Mouse (Mus musculus) hindbrain, embryonic 15.5 days (tissue): ENCODE measurements at regions not wholly inside any gene's neighbourhood (a gene's known extent, or its start where the extent isn't known, plus 50 kb on each side); places are given as distances from the start of the nearest gene placed in this dataset. TPM values are rescaled to one million over a fixed set of nuclear protein-coding genes. Genes with fewer than 3 reads are reported as not detected.

Source experiments
- ATAC-seq: fragments of 200-750 bp; cut with Nextera tagmentation; 2 replicates; pipeline ENCODE4 v1.8.0; 2017; ENCODE audit warnings: low read depth, moderate number of reproducible peaks, moderate TSS enrichment; ENCODE audit not compliant: low FRiP score
- H3K27ac ChIP-seq: fragments of 300-500 bp; sonication (generic); replicated peaks from 2 replicates; pipeline ENCODE4 v1.5.1; 2015; ENCODE audit warnings: mild to moderate bottlenecking, inconsistent platforms
- H3K27me3 ChIP-seq: fragments of 300-500 bp; sonication (generic); 2 replicates; pipeline ENCODE4 v1.6.1; 2015; ENCODE audit warnings: control low read depth, inconsistent platforms
- H3K36me3 ChIP-seq: fragments of 300-500 bp; sonication (generic); 2 replicates; pipeline ENCODE4 v1.6.1; 2015; ENCODE audit warnings: control low read depth, inconsistent platforms
- H3K4me1 ChIP-seq: fragments of 300-500 bp; sonication (generic); replicated peaks from 2 replicates; pipeline ENCODE4 v1.6.1; 2015; ENCODE audit warnings: control low read depth, inconsistent platforms
- H3K4me2 ChIP-seq: fragments of 300-500 bp; sonication (generic); 2 replicates; pipeline ENCODE4 v1.6.1; 2015; ENCODE audit warnings: moderate library complexity, mild to moderate bottlenecking, inconsistent platforms
- H3K4me3 ChIP-seq: fragments of 300-500 bp; sonication (generic); 2 replicates; pipeline ENCODE4 v1.5.1; 2015; ENCODE audit warnings: mild to moderate bottlenecking, inconsistent platforms
- H3K9ac ChIP-seq: fragments of 300-500 bp; sonication (generic); 2 replicates; pipeline ENCODE4 v1.6.1; 2015; ENCODE audit warnings: inconsistent platforms
- H3K9me3 ChIP-seq: fragments of 300-500 bp; sonication (generic); 2 replicates; pipeline ENCODE4 v1.6.1; 2016; ENCODE audit warnings: control low read depth, inconsistent platforms
- WGBS: fragments of 180-500 bp; shearing (Covaris S2); methylation state at CpG from one replicate; pipeline ENCODE4 v1.1.7; 2015; 5-methylcytosine and 5-hydroxymethylcytosine counted together
- microRNA-seq: library from miRNA; unstranded; fragments of <30 nt; microRNA quantifications from one replicate; pipeline ENCODE4, GENCODE M21; 2016

DNA sequence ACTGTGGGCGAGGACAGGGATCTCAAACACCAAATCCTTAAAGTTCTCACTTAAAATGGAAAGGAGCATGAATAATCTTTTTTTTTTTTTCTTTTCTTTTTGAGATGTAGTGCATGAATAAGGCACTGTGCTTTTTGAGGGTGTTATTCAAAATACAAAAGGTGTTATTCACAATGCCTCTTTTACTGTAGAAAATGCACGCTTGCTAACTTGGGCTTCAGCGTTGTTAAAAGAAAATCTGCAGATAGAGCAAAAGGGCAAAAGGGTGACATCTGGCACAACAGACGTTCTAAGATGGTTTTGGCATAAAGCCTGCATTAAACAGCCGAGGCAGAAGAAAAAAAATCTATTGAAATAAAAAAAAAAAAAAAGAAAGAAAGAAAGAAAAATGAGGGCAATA lies 651.5 kb upstream of the Lrrn3 start:
- no peaks in the 10 kb centered on the region for H3K9me3 ChIP-seq
- peaks cover 8% of the 10 kb centered on the region; the same call in 1 of the 2 replicates for H3K4me1 ChIP-seq
- no peaks in the 10 kb centered on the region for H3K27me3 ChIP-seq
- no peak overlapping the region for H3K9ac ChIP-seq
- H3K27ac ChIP-seq = peak overlapping the region; percentile 65
- H3K36me3 ChIP-seq = no peaks in the 10 kb centered on the region
- H3K4me2 ChIP-seq = no peak overlapping the region
- H3K4me3 ChIP-seq = no peak overlapping the region
- ATAC-seq = no peak; the same call in 1 of the 2 replicates
- WGBS = 14% methylated on average over 5 of the region's 5 CpGs

DNA sequence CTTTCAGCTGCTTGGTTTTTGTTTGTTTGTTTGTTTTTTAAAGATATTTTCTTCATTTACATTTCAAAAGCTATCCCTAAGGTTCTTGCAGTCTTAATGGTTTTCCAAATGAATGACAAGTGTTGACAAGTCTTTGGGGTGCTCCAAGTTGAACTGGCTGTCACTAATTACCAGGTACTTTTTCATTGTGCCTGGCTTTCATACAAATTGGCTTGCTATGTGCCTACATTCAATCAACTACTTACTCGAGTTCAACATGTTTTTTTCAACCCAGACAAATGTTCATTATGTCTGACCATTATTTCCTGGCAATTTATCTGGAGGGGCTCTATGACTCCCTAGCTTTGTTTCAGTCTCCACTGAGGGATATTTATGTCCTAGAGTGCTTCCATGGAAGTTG lies 614.0 kb upstream of the Lrrn3 start:
- ATAC-seq = no peak
- Histone ChIP-seq H3K4me1 (no peaks in the 10 kb centered on the region), H3K27ac (no peak overlapping the region), H3K4me3 (no peak overlapping the region), H3K36me3 (no peaks in the 10 kb centered on the region), H3K9me3 (no peaks in the 10 kb centered on the region), H3K9ac (no peak overlapping the region), H3K4me2 (no peak overlapping the region), H3K27me3 (no peaks in the 10 kb centered on the region)
- 43% methylated on average over 1 of the region's 1 CpGs for WGBS

DNA sequence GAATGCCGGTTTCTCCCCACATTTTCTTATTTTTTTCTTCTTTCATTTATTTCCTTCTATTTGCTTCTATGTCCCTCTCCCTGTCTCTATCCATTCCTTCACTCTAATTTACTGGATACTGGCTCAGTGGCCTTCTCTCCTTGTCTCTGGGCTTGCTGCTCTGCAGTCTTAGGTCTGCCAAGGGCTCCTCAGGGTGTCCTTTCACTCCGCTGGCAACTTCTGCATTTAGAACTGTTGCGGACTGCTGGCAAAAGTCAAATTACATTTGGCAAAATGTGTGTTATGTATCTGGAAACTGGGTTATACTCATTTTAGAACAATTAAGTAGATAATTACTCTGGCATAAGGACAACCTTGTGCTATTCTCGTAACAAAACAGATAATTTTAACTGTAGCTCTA lies 584.2 kb upstream of the Lrrn3 start:
- H3K27me3 ChIP-seq = no peaks in the 10 kb centered on the region
- 63% methylated on average over 4 of the region's 4 CpGs for WGBS
- H3K4me1 ChIP-seq = no peaks in the 10 kb centered on the region
- no peaks in the 10 kb centered on the region for H3K36me3 ChIP-seq
- H3K9me3 ChIP-seq = no peaks in the 10 kb centered on the region
- no peak overlapping the region for H3K27ac ChIP-seq
- no peak overlapping the region for H3K9ac ChIP-seq
- no peak overlapping the region for H3K4me2 ChIP-seq
- ATAC-seq = peak; percentile 61
- no peak overlapping the region for H3K4me3 ChIP-seq

DNA sequence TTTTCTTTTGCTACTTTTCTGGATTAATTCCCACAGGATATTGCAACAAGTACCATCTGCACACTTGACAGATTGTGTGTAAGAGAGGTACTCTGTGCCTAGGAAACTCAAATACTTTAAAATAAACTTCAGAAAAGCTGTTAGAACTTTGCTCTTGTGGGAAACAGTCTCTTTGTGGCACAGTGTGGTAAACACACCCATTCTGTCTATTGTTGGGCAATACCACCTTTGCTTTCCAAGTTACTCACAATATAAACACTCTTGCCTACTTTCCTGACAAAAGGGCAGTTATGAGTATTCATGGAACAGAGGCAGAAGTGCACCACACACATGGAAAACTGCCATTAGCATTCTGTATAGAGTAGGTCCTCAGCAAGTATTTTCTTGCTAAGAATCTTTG lies 577.5 kb upstream of the Lrrn3 start:
- H3K4me2 ChIP-seq = no peak overlapping the region
- no peaks in the 10 kb centered on the region for H3K27me3 ChIP-seq
- H3K36me3 ChIP-seq = no peaks in the 10 kb centered on the region
- no peak overlapping the region for H3K9ac ChIP-seq
- H3K4me3 ChIP-seq = no peak overlapping the region
- no peak overlapping the region for H3K27ac ChIP-seq
- no peaks in the 10 kb centered on the region; the same call in 1 of the 2 replicates for H3K9me3 ChIP-seq
- H3K4me1 ChIP-seq = no peaks in the 10 kb centered on the region
- no peak for ATAC-seq

DNA sequence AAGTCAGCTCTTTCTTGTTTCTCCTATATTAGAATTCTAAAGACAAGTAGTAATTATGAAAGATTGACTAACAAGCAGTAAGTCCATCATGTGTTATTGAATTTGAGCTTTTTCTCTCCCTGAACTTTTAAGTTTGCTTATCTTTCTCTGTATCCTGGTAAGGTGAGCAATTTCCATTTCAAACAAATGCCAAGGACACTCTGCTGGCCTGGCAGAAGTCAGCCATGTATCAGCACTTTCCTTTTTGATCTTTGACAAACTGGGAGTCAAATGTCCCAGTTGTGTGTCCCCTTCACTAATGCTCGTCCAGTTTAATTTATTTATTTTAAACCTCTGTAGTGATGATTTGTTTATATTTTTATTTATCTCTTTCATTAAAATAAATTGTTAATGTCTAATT lies 562.8 kb upstream of the Lrrn3 start:
- ATAC-seq = no peak
- Histone ChIP-seq H3K9ac (no peak overlapping the region), H3K36me3 (no peaks in the 10 kb centered on the region), H3K27me3 (no peaks in the 10 kb centered on the region), H3K4me2 (no peak overlapping the region), H3K9me3 (no peaks in the 10 kb centered on the region), H3K4me1 (no peaks in the 10 kb centered on the region), H3K27ac (no peak overlapping the region), H3K4me3 (no peak overlapping the region)
- 67% methylated on average over 1 of the region's 1 CpGs for WGBS

DNA sequence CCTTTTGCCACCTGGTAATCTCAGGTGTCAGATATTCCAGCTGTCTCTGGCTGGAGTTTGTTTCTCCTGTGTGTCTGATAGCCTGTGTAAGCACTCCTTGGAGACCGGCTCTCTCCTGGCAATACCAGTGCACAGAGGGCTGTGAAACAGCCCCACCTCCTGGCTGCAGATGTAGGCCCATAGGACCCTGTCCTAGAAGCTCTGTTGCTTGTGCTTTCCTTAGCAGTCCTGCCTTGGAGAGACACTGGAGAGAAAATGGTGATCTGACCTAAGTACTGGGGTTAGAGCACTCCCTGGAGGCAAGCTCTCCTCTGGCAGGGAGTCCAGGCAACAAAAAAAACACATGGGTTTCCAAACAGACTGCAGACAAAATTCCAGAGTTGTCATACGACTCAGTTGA lies 541.6 kb upstream of the Lrrn3 start:
- H3K36me3 ChIP-seq = no peaks in the 10 kb centered on the region
- no peak overlapping the region for H3K4me3 ChIP-seq
- H3K4me1 ChIP-seq = no peaks in the 10 kb centered on the region
- ATAC-seq = no peak
- no peak overlapping the region for H3K9ac ChIP-seq
- no peak overlapping the region for H3K27ac ChIP-seq
- H3K9me3 ChIP-seq = no peaks in the 10 kb centered on the region
- H3K27me3 ChIP-seq = no peaks in the 10 kb centered on the region
- WGBS = 76% methylated on average over 2 of the region's 2 CpGs
- no peak overlapping the region for H3K4me2 ChIP-seq

DNA sequence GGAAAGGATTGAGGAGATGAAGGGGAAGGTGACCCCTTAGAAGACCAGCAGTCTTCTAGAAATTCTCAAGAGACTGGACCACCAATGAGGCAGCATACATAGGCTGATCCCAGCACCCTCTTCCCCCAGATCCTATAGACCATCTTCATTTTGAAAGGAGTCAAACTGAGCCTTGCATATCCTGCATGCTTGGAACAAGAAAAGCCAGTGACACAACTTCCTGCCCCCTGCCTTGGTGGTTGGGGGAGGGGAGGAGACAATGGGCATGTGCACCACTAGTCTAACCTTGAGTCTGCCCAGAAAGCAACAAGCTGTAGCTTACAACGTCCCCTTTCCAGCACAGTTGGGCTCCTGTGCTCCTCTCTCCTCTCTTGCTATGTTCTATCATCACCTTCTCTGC lies 531.3 kb upstream of the Lrrn3 start:
- 69% methylated on average over 1 of the region's 1 CpGs for WGBS

DNA sequence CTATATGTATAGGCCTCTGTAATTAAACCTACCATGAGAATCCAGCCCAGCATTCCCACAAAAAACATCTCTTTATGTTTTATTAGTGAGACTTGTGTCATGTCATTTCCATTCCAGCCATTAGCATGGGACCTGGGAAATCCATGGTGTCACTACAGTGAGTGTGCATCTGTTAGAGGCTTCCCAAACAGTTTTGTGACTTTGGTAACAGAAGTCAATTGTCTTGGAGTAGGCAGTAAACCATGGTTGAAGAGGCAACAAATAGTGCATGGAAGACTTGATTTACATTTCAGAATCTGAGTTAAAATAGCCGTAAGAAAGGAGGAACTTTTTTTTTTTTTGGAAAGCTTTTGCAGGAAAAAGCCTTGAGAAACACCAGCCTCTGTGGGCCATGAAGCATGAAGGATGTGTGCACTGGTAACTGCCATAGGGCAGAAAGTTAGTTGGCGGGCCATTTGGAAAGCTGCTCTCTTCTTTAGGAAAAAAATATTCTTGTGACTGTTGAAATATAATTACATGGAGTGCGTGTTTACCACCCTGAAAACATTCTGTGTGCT lies 522.7 kb upstream of the Lrrn3 start:
- no peaks in the 10 kb centered on the region for H3K4me1 ChIP-seq
- WGBS = 82% methylated on average over 3 of the region's 3 CpGs
- no peak overlapping the region for H3K4me3 ChIP-seq
- no peaks in the 10 kb centered on the region for H3K36me3 ChIP-seq
- no peaks in the 10 kb centered on the region for H3K27me3 ChIP-seq
- no peak for ATAC-seq
- H3K4me2 ChIP-seq = no peak overlapping the region
- H3K27ac ChIP-seq = no peak overlapping the region
- H3K9me3 ChIP-seq = no peaks in the 10 kb centered on the region
- H3K9ac ChIP-seq = no peak overlapping the region

More for the DNA sequence above, 531.3 kb upstream of the Lrrn3 start:
- H3K4me3 ChIP-seq = no peak overlapping the region
- no peaks in the 10 kb centered on the region for H3K9me3 ChIP-seq
- no peak for ATAC-seq
- H3K36me3 ChIP-seq = no peaks in the 10 kb centered on the region
- H3K9ac ChIP-seq = no peak overlapping the region
- no peak overlapping the region for H3K4me2 ChIP-seq
- H3K27me3 ChIP-seq = no peaks in the 10 kb centered on the region
- H3K4me1 ChIP-seq = no peaks in the 10 kb centered on the region
- H3K27ac ChIP-seq = no peak overlapping the region

DNA sequence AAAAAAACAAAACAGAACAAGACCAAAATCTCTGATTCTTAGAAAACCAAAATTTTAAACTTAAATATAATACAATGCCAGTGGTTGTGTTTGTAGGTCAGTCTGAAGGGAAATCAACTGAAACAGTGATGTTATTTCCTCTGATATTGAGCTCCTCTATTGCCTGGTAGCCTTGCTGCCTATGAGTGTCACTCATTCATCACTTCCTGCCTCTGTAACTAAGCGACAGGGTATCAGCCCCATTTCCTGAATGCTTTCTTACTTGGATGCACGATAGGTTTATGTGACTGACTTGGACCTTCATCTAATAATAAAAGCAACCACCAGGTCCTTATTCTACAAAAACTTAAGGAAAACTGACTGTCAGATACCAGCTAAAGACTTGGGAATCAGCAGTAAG lies 520.7 kb upstream of the Lrrn3 start:
- H3K4me3 ChIP-seq = no peak overlapping the region
- H3K9ac ChIP-seq = no peak overlapping the region
- H3K4me2 ChIP-seq = no peak overlapping the region
- H3K36me3 ChIP-seq = no peaks in the 10 kb centered on the region
- 74% methylated on average over 2 of the region's 2 CpGs for WGBS
- H3K27ac ChIP-seq = no peak overlapping the region
- ATAC-seq = no peak
- H3K27me3 ChIP-seq = no peaks in the 10 kb centered on the region
- no peaks in the 10 kb centered on the region for H3K9me3 ChIP-seq
- H3K4me1 ChIP-seq = no peaks in the 10 kb centered on the region

Small RNAs in the stretch of these regions (microRNA-seq; reads per million reads assigned to microRNA genes)
- gene Gm25248 = not detected
